Mouse (Mus musculus): ENCODE results near the gene Xpo1. TPM values are rescaled to one million over a fixed set of nuclear protein-coding genes. Genes with fewer than 3 reads are reported as not detected.

Gene Xpo1
- polyA plus RNA-seq (2016; fragmentation: Nextera tagmentation; extraction: Ambion mirVana): 139 and 141 TPM in 2 replicates

DNA sequence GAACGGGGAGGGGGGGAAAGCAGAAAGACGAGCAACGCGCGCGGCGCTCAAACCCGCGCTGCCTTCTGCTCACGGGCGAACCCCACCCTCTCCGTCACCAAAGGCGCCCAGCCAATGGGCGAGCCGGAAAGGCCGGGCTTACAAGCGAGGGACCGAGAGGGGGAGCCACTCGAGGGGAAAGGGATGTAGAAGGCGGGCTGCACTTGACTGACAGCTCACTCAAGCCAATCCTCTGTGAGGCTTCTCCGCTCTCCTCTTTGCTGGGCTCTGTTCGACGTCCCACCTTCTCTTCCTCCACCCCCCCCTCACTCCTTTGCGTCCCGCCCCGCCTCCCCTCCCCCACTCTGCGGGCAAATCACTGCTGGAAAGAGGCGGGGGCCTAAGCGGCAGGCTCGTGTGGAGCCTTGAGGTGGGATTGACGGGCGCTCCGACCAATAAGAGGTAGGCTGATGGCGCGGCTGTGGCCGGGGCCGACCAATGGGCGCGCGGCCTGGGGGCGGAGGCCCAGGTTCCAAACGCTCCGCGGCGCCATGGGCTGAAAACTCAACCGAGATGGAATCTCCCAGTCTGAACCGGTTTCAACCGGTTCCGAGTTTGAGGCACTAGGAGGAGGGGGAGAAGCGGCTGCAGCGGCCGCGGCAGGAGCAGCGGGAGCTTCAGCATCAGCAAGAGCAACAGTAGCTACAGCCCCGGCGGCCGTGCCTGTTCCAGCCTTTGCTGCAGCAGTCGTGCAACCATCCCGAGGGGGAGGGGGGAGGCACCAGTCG, at the start of gene Xpo1:
TSS of gene Xpo1 (plus strand) at position 615 of the 767 bp plus-strand sequence.
- H3K4me1 ChIP-seq: peaks cover 19% of the 10 kb centered on the region
- H3K9me3 ChIP-seq: no peaks in the 10 kb centered on the region
- DNase-seq (ENCODE audit: low spot score): peak; percentile 100
- peak within 1 kb of the TSS; percentile 95 for H3K4me3 ChIP-seq
- H3K27ac ChIP-seq (replicated peaks): peak within 1 kb of the TSS; percentile 100
- WGBS: under 1% methylated on average over 60 of the region's 60 CpGs
- H3K27me3 ChIP-seq (replicated peaks; ENCODE audit: low read depth, poor library complexity, severe bottlenecking): no peaks in the 10 kb centered on the region
- H3K36me3 ChIP-seq (replicated peaks): peaks cover 19% of the 10 kb centered on the region

DNA sequence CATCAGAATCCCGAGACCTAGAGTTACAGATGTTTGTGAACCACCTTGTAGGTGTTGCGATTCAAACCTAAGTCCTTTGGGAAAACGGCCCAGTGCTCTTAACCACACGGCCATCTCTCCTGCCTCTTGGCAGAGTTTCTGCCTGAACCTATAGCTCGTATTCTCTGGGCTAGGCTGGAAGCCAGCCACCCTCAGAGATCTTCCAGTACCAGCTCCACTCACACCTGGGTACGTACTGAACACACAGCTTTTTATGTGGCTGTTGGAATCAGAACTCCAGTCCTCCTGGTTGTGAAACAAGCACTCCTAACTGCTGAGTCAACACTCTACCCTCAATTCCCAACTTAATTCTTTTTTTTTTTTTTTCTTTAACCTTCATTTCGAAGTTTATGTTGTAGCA, 46.1 kb upstream of the Xpo1 start:
- WGBS: 89% methylated on average over 7 of the region's 7 CpGs
- no peak for DNase-seq (ENCODE audit: low spot score)
- H3K4me1 ChIP-seq: peaks cover 11% of the 10 kb centered on the region
- no peaks in the 10 kb centered on the region for H3K36me3 ChIP-seq (replicated peaks)
- H3K27me3 ChIP-seq (replicated peaks; ENCODE audit: low read depth, poor library complexity, severe bottlenecking): no peaks in the 10 kb centered on the region
- H3K4me3 ChIP-seq: no peak overlapping the region
- no peak overlapping the region for H3K27ac ChIP-seq (replicated peaks)
- H3K9me3 ChIP-seq: no peaks in the 10 kb centered on the region

DNA sequence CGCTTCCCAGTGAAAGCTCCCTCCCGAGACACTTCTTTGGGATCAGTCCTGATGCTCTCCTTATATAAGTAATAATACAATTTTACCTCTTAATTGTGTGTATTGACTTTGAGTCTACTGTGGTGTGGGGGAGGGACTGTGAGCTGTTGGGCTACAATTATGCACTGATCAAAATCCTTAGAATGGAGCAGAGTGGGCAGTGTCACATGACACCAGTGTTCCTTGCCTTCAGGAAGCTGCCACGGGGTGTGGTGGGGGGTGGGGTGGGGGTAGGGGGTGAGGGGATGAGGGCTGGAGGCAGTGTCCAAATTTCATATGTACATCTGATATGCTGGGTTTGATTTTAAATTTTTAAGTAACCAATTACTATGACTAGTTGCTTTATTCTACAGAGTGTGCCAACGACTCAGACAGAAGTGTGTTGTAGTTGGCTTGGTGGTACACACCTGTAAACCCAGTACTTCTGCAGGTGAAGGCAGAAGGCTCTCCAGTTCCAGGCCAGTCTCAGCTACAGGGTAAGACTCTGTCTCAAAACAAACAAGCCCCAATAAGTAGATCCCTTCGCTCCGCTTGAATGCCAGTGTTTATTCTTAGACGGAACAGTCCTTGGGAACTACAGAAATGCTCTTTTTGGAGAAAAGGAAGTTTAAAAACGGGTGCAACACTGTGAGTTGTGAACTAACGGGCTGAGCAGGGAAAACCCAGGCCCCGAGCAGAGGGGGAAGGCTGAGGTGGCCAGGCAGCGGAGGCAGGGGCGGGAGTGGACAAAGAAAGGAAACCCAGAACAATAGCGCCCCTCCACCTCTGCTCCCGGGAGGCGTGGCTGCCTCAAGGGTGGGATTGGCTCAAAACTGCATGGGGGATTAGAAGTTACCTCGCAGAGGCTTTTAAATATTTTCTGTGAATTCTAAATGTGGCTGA, 45.0 kb upstream of the Xpo1 start:
- peak overlapping the region; percentile 84 for H3K27ac ChIP-seq (replicated peaks)
- peak; percentile 79 for DNase-seq (ENCODE audit: low spot score)
- H3K4me1 ChIP-seq: peaks cover 11% of the 10 kb centered on the region
- H3K9me3 ChIP-seq: no peaks in the 10 kb centered on the region
- peak overlapping the region; percentile 47 for H3K4me3 ChIP-seq
- H3K27me3 ChIP-seq (replicated peaks; ENCODE audit: low read depth, poor library complexity, severe bottlenecking): no peaks in the 10 kb centered on the region
- 13% methylated on average over 16 of the region's 16 CpGs for WGBS
- H3K36me3 ChIP-seq (replicated peaks): no peaks in the 10 kb centered on the region

DNA sequence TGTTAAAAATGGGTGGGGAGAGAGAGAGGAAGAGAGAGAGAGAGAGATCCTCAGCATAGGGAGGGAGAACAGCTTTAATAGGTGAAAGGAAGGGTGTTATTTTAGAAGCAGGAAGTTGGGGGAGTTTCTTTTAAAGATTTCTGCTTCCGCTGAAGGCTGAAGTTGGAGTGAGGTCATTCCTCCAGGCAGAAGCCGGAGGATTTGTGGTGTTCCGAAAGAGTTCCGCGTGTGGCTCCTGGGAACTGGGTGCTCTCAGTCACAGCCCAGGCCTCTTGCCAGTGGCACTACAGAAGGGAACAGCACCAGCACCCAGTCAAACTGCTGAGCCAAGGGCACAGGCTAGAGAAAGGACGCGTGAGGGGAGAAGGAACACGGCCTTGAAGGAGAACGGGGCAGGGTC, 38.4 kb upstream of the Xpo1 start:
- no peak overlapping the region for H3K27ac ChIP-seq (replicated peaks)
- no peak for DNase-seq (ENCODE audit: low spot score)
- no peaks in the 10 kb centered on the region for H3K4me1 ChIP-seq
- H3K36me3 ChIP-seq (replicated peaks): no peaks in the 10 kb centered on the region
- no peak overlapping the region for H3K4me3 ChIP-seq
- WGBS: 91% methylated on average over 9 of the region's 9 CpGs
- peaks cover 3% of the 10 kb centered on the region; the same call in 1 of the 2 replicates for H3K9me3 ChIP-seq
- H3K27me3 ChIP-seq (replicated peaks; ENCODE audit: low read depth, poor library complexity, severe bottlenecking): no peaks in the 10 kb centered on the region

DNA sequence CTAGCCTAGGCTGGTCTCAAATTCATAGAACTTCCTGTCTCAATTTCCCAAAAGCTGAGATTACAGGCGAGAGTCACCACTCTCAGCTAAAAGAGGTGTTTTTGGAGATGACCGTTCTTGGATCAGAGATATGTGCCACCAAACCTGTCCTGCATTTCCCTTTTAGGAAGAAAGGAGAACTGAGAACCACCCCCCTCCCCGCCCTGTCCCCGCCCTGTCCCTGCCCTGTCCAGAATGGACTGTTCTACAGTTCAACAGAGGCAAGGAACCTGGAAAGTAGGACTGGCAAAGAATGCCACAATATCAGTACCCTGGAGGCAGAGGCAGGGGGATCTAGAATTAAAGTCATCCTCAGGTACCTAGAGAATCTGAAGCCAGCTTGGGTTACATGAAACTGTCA, 19.8 kb upstream of the Xpo1 start:
- WGBS: 88% methylated on average over 4 of the region's 4 CpGs
- Histone ChIP-seq H3K9me3 (no peaks in the 10 kb centered on the region), H3K36me3 (replicated peaks) (no peaks in the 10 kb centered on the region), H3K27ac (replicated peaks) (no peak overlapping the region), H3K4me3 (no peak overlapping the region), H3K4me1 (no peaks in the 10 kb centered on the region), H3K27me3 (replicated peaks; ENCODE audit: low read depth, poor library complexity, severe bottlenecking) (no peaks in the 10 kb centered on the region)
- DNase-seq (ENCODE audit: low spot score): no peak

DNA sequence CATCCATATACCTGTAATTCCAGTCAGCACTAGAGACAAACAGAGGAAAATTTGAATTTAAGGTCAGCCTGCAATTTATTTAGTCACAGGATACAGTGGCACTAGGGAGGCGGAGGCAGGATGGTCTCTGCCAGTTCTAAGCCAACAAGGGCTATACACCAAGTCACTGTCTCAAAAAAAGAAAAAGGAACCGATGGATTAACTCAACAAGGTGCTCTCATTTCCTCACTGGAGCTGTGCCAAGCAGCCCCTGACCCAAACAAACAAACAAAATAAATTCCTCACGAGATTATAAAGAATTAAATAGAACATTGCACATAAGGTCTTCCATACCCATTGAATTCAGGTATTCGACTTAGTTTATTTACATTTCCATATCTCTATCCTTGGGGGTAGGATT, 1.9 kb upstream of the Xpo1 start:
- Histone ChIP-seq H3K36me3 (replicated peaks) (peaks cover 4% of the 10 kb centered on the region), H3K4me3 (no peak overlapping the region), H3K9me3 (no peaks in the 10 kb centered on the region), H3K27ac (replicated peaks) (no peak overlapping the region), H3K27me3 (replicated peaks; ENCODE audit: low read depth, poor library complexity, severe bottlenecking) (no peaks in the 10 kb centered on the region), H3K4me1 (peaks cover 12% of the 10 kb centered on the region)
- no peak for DNase-seq (ENCODE audit: low spot score)
- WGBS: 95% methylated on average over 4 of the region's 4 CpGs

DNA sequence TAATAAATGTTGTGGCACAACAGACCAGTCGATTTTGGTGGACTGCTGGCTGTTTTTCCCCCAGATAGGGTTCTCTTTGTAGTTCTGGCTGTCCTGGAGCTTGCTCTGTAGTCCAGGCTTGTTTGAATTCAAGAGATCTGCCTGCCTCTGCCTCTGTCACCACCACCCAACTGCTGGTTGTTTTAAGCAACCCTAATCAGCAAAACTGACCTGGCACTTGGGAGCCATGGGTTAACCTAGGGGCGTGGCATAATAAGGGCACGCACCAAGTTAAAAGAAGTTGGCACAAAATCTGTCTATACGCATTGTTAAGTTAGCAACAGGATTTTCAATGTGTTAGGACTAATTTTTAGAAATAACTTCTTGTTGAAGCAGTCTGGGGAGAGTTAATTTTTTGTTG, 1.3 kb upstream of the Xpo1 start:
- peak overlapping the region; percentile 100 for H3K27ac ChIP-seq (replicated peaks)
- H3K4me3 ChIP-seq: peak overlapping the region; percentile 95
- peaks cover 18% of the 10 kb centered on the region for H3K4me1 ChIP-seq
- no peak for DNase-seq (ENCODE audit: low spot score)
- no peaks in the 10 kb centered on the region for H3K9me3 ChIP-seq
- WGBS: 84% methylated on average over 4 of the region's 4 CpGs
- H3K36me3 ChIP-seq (replicated peaks): peaks cover 11% of the 10 kb centered on the region
- H3K27me3 ChIP-seq (replicated peaks; ENCODE audit: low read depth, poor library complexity, severe bottlenecking): no peaks in the 10 kb centered on the region

DNA sequence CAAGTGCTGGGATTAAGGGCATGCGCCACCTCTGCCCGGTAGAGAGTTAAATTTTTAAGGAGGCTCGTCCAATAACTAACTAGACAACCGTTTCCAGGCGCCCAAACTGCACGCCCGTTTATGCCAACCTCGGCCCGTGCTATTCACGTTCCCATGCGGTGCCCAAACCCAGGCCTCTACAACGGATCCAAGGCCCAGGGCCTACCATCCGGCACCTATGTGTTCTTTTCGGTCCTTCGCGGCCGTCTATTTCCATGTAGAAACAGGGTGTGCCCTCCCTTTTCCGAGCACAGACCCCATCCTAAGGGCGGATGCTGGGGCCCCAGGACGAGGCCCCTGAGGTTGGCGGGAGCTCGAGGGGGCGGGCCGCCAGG, 801 bp upstream of the Xpo1 start:
- no peaks in the 10 kb centered on the region for H3K9me3 ChIP-seq
- peaks cover 19% of the 10 kb centered on the region for H3K4me1 ChIP-seq
- H3K36me3 ChIP-seq (replicated peaks): peaks cover 13% of the 10 kb centered on the region
- under 1% methylated on average over 24 of the region's 24 CpGs for WGBS
- DNase-seq (ENCODE audit: low spot score): no peak
- peak overlapping the region; percentile 95 for H3K4me3 ChIP-seq
- no peaks in the 10 kb centered on the region for H3K27me3 ChIP-seq (replicated peaks; ENCODE audit: low read depth, poor library complexity, severe bottlenecking)
- peak overlapping the region; percentile 100 for H3K27ac ChIP-seq (replicated peaks)

DNA sequence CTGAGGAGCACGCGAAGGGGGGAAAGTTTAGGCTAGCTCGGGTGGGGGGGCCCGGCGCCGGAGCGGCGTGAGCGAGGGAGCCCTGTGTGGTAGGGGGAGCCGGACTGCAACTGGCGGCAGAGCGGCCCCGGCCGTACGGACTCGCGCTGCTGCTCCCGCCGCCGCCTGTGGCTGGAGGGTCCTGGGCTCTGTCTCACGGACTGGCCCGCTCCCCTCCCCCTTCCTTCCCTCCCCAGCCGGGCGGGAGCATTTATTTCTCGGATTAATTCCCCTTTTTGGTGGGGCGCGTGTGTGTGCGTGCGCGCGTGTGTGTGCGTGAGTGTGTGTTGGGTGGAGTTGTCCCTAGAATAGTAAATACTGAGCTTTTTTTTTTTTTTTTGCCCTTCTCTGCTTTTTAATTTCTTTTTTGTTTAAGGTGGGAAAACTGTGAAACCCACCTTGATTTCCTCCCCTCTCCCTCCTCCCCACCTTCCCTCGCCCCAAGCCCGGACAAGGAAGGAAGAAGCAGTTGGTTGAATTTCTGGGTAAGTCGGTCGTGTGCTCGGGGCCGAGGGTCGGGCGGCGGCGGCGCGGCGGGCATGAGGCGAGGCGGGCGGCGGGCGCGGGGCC, 457 bp downstream of the Xpo1 start:
- WGBS: under 1% methylated on average over 51 of the region's 51 CpGs
- Histone ChIP-seq H3K4me1 (peaks cover 19% of the 10 kb centered on the region), H3K36me3 (replicated peaks) (peaks cover 26% of the 10 kb centered on the region), H3K27ac (replicated peaks) (peak overlapping the region; percentile 100), H3K27me3 (replicated peaks; ENCODE audit: low read depth, poor library complexity, severe bottlenecking) (no peaks in the 10 kb centered on the region), H3K4me3 (peak overlapping the region; percentile 95), H3K9me3 (no peaks in the 10 kb centered on the region)
- DNase-seq (ENCODE audit: low spot score): no peak

DNA sequence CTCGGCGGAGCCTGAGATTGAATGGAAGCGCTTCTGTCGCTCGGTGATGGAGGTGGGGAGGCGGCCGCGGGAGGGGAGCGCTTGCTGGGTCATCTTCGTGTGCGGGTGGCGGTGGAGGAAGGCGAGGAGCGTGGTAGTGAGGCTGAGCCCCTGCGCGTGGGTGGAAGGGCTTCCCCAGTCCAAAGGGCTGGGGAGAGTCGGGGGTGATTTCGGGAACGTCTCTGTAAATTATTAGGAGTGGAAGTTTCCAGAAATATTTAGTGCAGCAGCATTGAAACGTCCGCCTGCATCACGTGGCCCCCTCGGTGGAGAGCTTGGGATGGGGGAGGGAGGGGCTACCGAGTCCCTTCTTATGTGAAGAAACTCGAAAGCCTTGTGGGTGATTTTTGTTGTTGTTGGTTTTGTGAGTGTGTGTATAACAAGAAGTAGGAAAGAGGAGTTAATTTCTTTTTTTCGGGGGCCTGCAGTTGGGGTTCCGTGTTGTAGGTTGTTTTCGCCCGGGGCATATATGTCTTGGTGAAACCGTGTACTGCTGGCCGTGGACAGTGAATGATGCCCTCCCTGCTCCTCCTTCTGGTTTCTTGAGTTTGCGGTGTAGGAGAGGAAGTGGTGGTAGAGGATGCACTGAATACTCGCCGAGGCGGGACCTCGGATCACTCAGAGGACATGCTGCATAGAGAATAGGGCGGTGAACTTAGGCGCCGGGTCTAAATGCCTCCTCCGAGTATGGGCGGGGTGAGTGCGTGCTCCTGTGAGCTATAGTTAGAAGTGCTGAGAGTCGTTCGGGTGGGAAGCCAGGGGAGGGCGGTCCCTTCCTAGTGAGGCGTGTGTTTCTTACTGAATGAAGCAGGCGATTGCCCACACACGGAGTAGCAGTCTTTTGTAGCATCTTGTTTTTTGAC, 1.2 kb downstream of the Xpo1 start:
- peaks cover 33% of the 10 kb centered on the region for H3K36me3 ChIP-seq (replicated peaks)
- H3K4me3 ChIP-seq: peak overlapping the region; percentile 95
- DNase-seq (ENCODE audit: low spot score): peak; percentile 80
- no peaks in the 10 kb centered on the region for H3K9me3 ChIP-seq
- no peaks in the 10 kb centered on the region for H3K27me3 ChIP-seq (replicated peaks; ENCODE audit: low read depth, poor library complexity, severe bottlenecking)
- H3K27ac ChIP-seq (replicated peaks): peak overlapping the region; percentile 100
- H3K4me1 ChIP-seq: peaks cover 19% of the 10 kb centered on the region
- WGBS: under 1% methylated on average over 48 of the region's 48 CpGs

DNA sequence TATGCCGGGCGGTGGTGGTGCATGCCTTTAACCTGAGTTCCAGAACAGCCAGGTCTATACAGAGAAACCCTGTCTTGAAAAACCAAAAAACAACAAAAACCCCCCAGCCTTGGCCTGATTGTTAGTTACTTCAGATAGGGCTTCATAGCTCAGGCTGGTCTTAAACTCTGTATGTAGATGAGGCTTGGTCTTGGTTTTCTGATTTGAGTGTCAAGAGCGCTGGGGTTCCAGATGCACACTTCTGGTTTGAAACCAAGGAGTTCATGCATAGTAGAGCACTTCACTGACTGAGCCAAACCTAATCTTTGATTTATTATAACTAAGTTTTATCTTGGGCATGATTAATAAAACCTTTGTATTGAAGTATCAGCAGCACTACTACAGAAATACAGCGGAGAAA, 3.2 kb downstream of the Xpo1 start:
- Histone ChIP-seq H3K36me3 (replicated peaks) (peaks cover 53% of the 10 kb centered on the region), H3K9me3 (no peaks in the 10 kb centered on the region), H3K4me3 (peak overlapping the region; percentile 95), H3K4me1 (peaks cover 19% of the 10 kb centered on the region), H3K27me3 (replicated peaks; ENCODE audit: low read depth, poor library complexity, severe bottlenecking) (no peaks in the 10 kb centered on the region), H3K27ac (replicated peaks) (no peak overlapping the region)
- WGBS: 93% methylated on average over 4 of the region's 4 CpGs
- no peak for DNase-seq (ENCODE audit: low spot score)

DNA sequence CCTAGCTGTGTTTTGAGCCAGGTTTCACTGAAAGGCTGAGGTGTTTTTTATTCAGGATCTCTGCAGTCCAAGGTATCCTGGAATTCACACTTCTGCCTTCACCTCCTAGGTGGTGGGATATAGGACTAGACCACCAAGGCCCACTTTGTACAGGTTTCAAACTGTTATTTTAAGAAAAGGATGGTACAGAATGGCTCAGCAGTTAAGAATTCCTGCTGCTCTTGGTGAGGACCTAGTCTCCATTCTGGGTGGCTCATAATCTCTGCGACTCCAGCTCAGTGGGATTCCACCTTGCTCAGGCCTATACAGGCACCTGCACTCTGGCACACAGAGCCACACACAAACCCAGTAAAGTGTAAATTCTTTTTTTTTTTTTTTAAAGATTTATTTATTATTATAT, 3.6 kb downstream of the Xpo1 start:
- H3K4me3 ChIP-seq: peak overlapping the region; percentile 95; the same call in 1 of the 2 replicates
- no peaks in the 10 kb centered on the region for H3K27me3 ChIP-seq (replicated peaks; ENCODE audit: low read depth, poor library complexity, severe bottlenecking)
- no peaks in the 10 kb centered on the region for H3K9me3 ChIP-seq
- H3K4me1 ChIP-seq: peaks cover 19% of the 10 kb centered on the region
- WGBS: 71% methylated on average over 1 of the region's 1 CpGs
- no peak for DNase-seq (ENCODE audit: low spot score)
- peaks cover 57% of the 10 kb centered on the region for H3K36me3 ChIP-seq (replicated peaks)
- H3K27ac ChIP-seq (replicated peaks): no peak overlapping the region
